Mouse (Mus musculus): ENCODE measurements around the gene Armc6.

DNA sequence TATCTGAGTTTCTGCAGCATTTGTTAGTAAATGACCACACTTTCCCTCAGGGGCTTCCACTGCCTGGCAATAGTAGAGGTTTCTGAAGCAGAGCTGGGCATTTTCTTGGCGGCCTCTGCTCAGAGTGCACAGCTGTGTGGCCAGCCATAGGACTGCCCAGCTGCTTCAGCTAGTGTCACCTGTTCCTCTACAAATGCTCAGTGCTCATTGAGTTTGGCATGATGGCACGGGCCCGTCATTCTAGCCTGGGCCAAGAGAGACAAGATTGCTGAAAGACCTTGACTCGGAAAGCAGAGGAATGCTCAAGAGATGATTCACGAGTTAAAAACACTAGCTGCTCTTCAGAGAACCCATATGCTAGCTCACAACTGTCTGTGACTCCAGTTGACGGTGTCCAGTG is 12.4 kb upstream of the Armc6 start:
- TF ChIP-seq CTCF (IDR thresholded peaks at IDR 0.05; ENCODE audit: borderline replicate concordance, control insufficient read depth, extremely low read depth, insufficient read depth, low read length, poor library complexity) (no peak), POLR2A (IDR thresholded peaks at IDR 0.05; ENCODE audit: control insufficient read depth, extremely low read depth, insufficient read depth, low read length, poor library complexity) (no peak)
